Mouse (Mus musculus) liver, adult 2 months (tissue): ENCODE results near the gene Pcif1.

ENCODE experiments used
- CTCF ChIP-seq: fragments of 200-500 bp; IDR thresholded peaks from 2 replicates; pipeline ENCODE4 v1.5.1; 2011; ENCODE audit warnings: low read depth, low read length, control low read depth
- POLR2A ChIP-seq: fragments of 200-500 bp; IDR thresholded peaks from 2 replicates; pipeline ENCODE4 v1.6.1; 2011; ENCODE audit warnings: low read length, control low read depth; ENCODE audit not compliant: insufficient read depth; ENCODE audit errors: extremely low read depth

DNA sequence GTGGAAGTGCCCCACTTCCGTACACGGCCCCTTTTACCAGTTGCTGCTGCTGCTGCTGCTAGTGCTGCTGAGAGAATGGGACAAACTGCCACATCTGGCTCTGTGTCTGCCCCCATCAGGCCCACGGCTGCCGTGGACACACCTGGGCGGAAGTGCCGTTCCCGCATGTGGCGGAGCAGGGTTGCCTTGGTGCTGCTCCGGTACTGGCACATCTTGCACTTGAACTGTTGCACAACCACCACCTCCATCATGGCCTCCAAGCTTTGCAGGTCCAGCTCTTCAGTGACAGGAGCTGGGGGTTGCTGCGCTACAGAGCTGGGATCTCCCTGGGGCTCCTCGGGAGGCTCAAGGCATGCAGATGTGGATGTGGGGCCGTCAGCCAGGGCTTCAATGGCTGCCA, 28.4 kb downstream of the Pcif1 start:
- TF ChIP-seq CTCF (no peak), POLR2A (no peak)
